Mouse (Mus musculus) limb, embryonic 14.5 days (tissue): ENCODE data around the gene Gm9936. TPM values are rescaled to one million over a fixed set of nuclear protein-coding genes. Genes with fewer than 3 reads are reported as not detected.
"Not testable (repeated sequence)": the region's sequence is repeated elsewhere in the genome, so short reads cannot be mapped to it uniquely, and the experiment has no call there.

Experiments used
- ATAC-seq: fragments of 200-750 bp; cut with Nextera tagmentation; 2 replicates; pipeline ENCODE4 v1.8.0; 2017; ENCODE audit warnings: low read depth, moderate number of reproducible peaks, moderate TSS enrichment; ENCODE audit not compliant: low FRiP score
- DNase-seq: peaks from one replicate; pipeline ENCODE4 v3.0.0-alpha.2; 2015; ENCODE audit warnings: low spot score
- H3K27ac ChIP-seq: fragments of 300-500 bp; sonication (generic); replicated peaks from 2 replicates; pipeline ENCODE4 v1.5.1; 2014; ENCODE audit warnings: low read depth, mild to moderate bottlenecking, low read length, moderate library complexity, mixed read lengths
- H3K27me3 ChIP-seq: fragments of 300-500 bp; sonication (generic); 2 replicates; pipeline ENCODE4 v1.6.1; 2014; ENCODE audit warnings: low read length, mixed read lengths; ENCODE audit not compliant: control insufficient read depth, insufficient read depth
- H3K36me3 ChIP-seq: fragments of 300-500 bp; sonication (generic); 2 replicates; pipeline ENCODE4 v1.6.1; 2014; ENCODE audit warnings: mild to moderate bottlenecking, low read length, moderate library complexity, mixed read lengths; ENCODE audit not compliant: control insufficient read depth, insufficient read depth
- H3K4me1 ChIP-seq: fragments of 300-500 bp; sonication (generic); 2 replicates; pipeline ENCODE4 v1.6.1; 2014; ENCODE audit warnings: antibody characterized with exemption, low read length, mixed read lengths; ENCODE audit not compliant: control insufficient read depth, insufficient read depth
- H3K4me2 ChIP-seq: fragments of 300-500 bp; sonication (generic); replicated peaks from 2 replicates; pipeline ENCODE4 v1.6.1; 2014; ENCODE audit warnings: low read depth, mild to moderate bottlenecking, low read length, moderate library complexity; ENCODE audit not compliant: severe bottlenecking
- H3K4me3 ChIP-seq: fragments of 300-500 bp; sonication (generic); replicated peaks from 2 replicates; pipeline ENCODE4 v1.5.1; 2014; ENCODE audit warnings: low read length
- H3K9ac ChIP-seq: fragments of 300-500 bp; sonication (generic); 2 replicates; pipeline ENCODE4 v1.6.1; 2014; ENCODE audit warnings: mild to moderate bottlenecking, low read depth, low read length, moderate library complexity; ENCODE audit not compliant: severe bottlenecking
- H3K9me3 ChIP-seq: fragments of 300-500 bp; sonication (generic); 2 replicates; pipeline ENCODE4 v1.6.1; 2016; ENCODE audit warnings: low read length; ENCODE audit not compliant: control insufficient read depth
- POLR2A ChIP-seq: fragments of 200-500 bp; IDR thresholded peaks from 2 replicates; pipeline ENCODE4 v1.8.0; 2012; ENCODE audit warnings: inconsistent platforms, mild to moderate bottlenecking, moderate library complexity, borderline replicate concordance; ENCODE audit not compliant: insufficient read depth, insufficient read length; ENCODE audit errors: extremely low read depth
- WGBS: fragments of 180-500 bp; shearing (Covaris S2); extraction: QIAGEN DNeasy Blood & Tissue Kit; methylation state at CpG from one replicate; pipeline ENCODE4 v1.1.7; 2014; 5-methylcytosine and 5-hydroxymethylcytosine counted together
- polyA plus RNA-seq, 2 experiments: library from polyadenylated mRNA; depleted of rRNA in 1 of 2; stranded (reverse) in 1 of 2; unstranded in 1 of 2; fragments of >200 nt; fragmentation: Nextera tagmentation in 1 of 2; extraction: Ambion mirVana in 1 of 2; gene quantifications; 2 replicates each; pipeline versions ENCODE4 v1.2.1 to v1.2.3; 2012 to 2014

Gene Gm9936
- polyA plus RNA-seq, 2 experiments: 0.13 to 0.36 TPM

- Histone ChIP-seq H3K4me2 (peak overlapping the region; percentile 59), H3K27me3 (no peaks in the 10 kb centered on the region), H3K4me3 (peak overlapping the region; percentile 25), H3K9me3 (no peaks in the 10 kb centered on the region), H3K27ac (no peak overlapping the region), H3K4me1 (peaks cover 4% of the 10 kb centered on the region; the same call in 1 of the 2 replicates), H3K9ac (peak overlapping the region; percentile 43), H3K36me3 (no peaks in the 10 kb centered on the region)
- 3% methylated on average over 18 of the region's 18 CpGs for WGBS
- TF ChIP-seq POLR2A: no peak
- ATAC-seq (peak; percentile 50; the same call in 1 of the 2 replicates), DNase-seq (peak; percentile 86)
Observed at GRCm38 (mm10) chr5:114859253-114859652, 771 bp upstream of the Gm9936 start.

- WGBS: 76% methylated on average over 3 of the region's 5 CpGs
Observed at GRCm38 (mm10) chr5:114853364-114853763, 5.1 kb downstream of the Gm9936 start, which contains the start of gene 4930519G04Rik. Gene 4930519G04Rik, plus strand, starts transcription at chr5:114853664.

GRCm38 (mm10) chr5:114851565-114852236 is 6.8 kb downstream of the Gm9936 start:
- no peak for TF ChIP-seq POLR2A
- Histone ChIP-seq H3K27ac (no peak overlapping the region), H3K4me2 (no peak overlapping the region), H3K36me3 (no peaks in the 10 kb centered on the region), H3K4me1 (no peaks in the 10 kb centered on the region), H3K9ac (no peak overlapping the region), H3K27me3 (no peaks in the 10 kb centered on the region), H3K9me3 (no peaks in the 10 kb centered on the region), H3K4me3 (no peak overlapping the region)
- ATAC-seq: no peak
- WGBS: 85% methylated on average over 20 of the region's 20 CpGs
- no peak for DNase-seq

More at GRCm38 (mm10) chr5:114853364-114853763, 5.1 kb downstream of the Gm9936 start, which contains the start of gene 4930519G04Rik:
- not testable (repeated sequence) for DNase-seq, H3K4me1 ChIP-seq, H3K36me3 ChIP-seq, H3K9me3 ChIP-seq, H3K27ac ChIP-seq, ATAC-seq, H3K4me3 ChIP-seq, H3K4me2 ChIP-seq, H3K27me3 ChIP-seq, H3K9ac ChIP-seq

GRCm38 (mm10) chr5:114844371-114844770 is 14.1 kb downstream of the Gm9936 start:
- not testable (repeated sequence) for H3K9ac ChIP-seq, H3K27ac ChIP-seq, DNase-seq, H3K9me3 ChIP-seq, H3K4me3 ChIP-seq, H3K27me3 ChIP-seq, ATAC-seq, H3K4me1 ChIP-seq, H3K4me2 ChIP-seq, H3K36me3 ChIP-seq
- WGBS: 58% methylated on average over 2 of the region's 2 CpGs

GRCm38 (mm10) chr5:114842674-114843073 is 15.8 kb downstream of the Gm9936 start:
- H3K9me3 ChIP-seq: no peaks in the 10 kb centered on the region
- no peaks in the 10 kb centered on the region; the same call in 1 of the 2 replicates for H3K4me1 ChIP-seq
- H3K9ac ChIP-seq: no peak overlapping the region
- H3K4me2 ChIP-seq: no peak overlapping the region
- H3K27ac ChIP-seq: no peak overlapping the region
- H3K36me3 ChIP-seq: no peaks in the 10 kb centered on the region
- H3K27me3 ChIP-seq: no peaks in the 10 kb centered on the region
- no peak for TF ChIP-seq POLR2A
- WGBS: 64% methylated on average over 5 of the region's 5 CpGs
- ATAC-seq: no peak
- no peak for DNase-seq
- no peak overlapping the region for H3K4me3 ChIP-seq

GRCm38 (mm10) chr5:114842155-114842554 is 16.3 kb downstream of the Gm9936 start:
- H3K4me1 ChIP-seq, H3K36me3 ChIP-seq, H3K9ac ChIP-seq, H3K27ac ChIP-seq, H3K9me3 ChIP-seq, H3K4me2 ChIP-seq, H3K27me3 ChIP-seq, H3K4me3 ChIP-seq: not testable (repeated sequence)
- WGBS: 34% methylated on average over 3 of the region's 3 CpGs
- peak; percentile 83; the same call in 1 of the 2 replicates for ATAC-seq
- peak; percentile 54 for DNase-seq

GRCm38 (mm10) chr5:114840481-114840880 is 18.0 kb downstream of the Gm9936 start:
- H3K4me3 ChIP-seq, DNase-seq, H3K9ac ChIP-seq, ATAC-seq, H3K4me2 ChIP-seq, H3K27ac ChIP-seq, H3K36me3 ChIP-seq, H3K9me3 ChIP-seq, H3K4me1 ChIP-seq, H3K27me3 ChIP-seq: not testable (repeated sequence)
- 53% methylated on average over 5 of the region's 5 CpGs for WGBS
